In the genomic region with DNA sequence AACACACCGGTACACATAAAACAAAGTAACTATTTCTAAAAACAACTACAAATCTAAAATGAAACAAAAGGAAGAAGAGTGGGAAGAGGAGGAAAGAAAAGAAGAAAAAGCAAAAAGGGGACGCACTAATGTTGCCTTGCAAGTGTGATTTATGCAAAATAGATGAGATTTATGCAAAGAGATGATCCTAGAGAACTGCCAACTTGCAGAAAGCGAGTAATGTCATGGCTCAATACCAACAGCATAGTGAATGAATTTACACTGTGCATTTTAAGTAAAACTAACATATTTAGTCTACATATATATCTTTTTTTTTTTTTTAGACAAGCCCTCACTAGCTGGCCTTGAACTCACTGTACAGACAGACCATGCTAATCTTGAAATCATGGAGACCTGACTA, we compare ENCODE assay signal across 16 mouse cellular contexts.
"Had no signal": no experiment of that assay in that cellular context is flagged by ENCODE, and none has a peak within 500 bp of the region (broad histone marks: within the 10 kb centered on the region; RNA-seq: fewer than 3 reads in every experiment).

No protein-coding gene starts in this region.

- H3K4me3 ChIP-seq: lung, embryonic 15.5 days; megakaryocyte, embryonic 14.5 days; midbrain, embryonic 13.5 days; midbrain, embryonic 15.5 days; neural tube, embryonic 12.5 days; stomach, embryonic 15.5 days had no signal

- H3K9me3 ChIP-seq: lung, embryonic 15.5 days; megakaryocyte, embryonic 14.5 days; midbrain, embryonic 13.5 days; midbrain, embryonic 15.5 days; neural tube, embryonic 12.5 days; stomach, embryonic 15.5 days had no signal

- ATAC-seq: lung, postnatal 0 days; midbrain, embryonic 13.5 days; midbrain, embryonic 15.5 days had no signal

- H3K36me3 ChIP-seq: lung, embryonic 15.5 days; midbrain, embryonic 13.5 days; midbrain, embryonic 15.5 days; neural tube, embryonic 12.5 days; stomach, embryonic 15.5 days had no signal

- H3K4me1 ChIP-seq: midbrain, embryonic 15.5 days had no signal

- H3K4me2 ChIP-seq: lung, embryonic 15.5 days; midbrain, embryonic 11.5 days; midbrain, embryonic 13.5 days; midbrain, embryonic 15.5 days; neural tube, embryonic 12.5 days; stomach, embryonic 15.5 days had no signal

- DNase-seq: lung, postnatal 14 days; lung, postnatal 36 days; right cerebral cortex, postnatal 14 days; thymus, adult 2 months; thymus, postnatal 25 days; thymus, postnatal 4 days had no signal

- H3K27me3 ChIP-seq: lung, embryonic 15.5 days; midbrain, embryonic 13.5 days; midbrain, embryonic 15.5 days; neural tube, embryonic 12.5 days; stomach, embryonic 15.5 days had no signal

- H3K9ac ChIP-seq: lung, embryonic 15.5 days; midbrain, embryonic 13.5 days; midbrain, embryonic 15.5 days; neural tube, embryonic 12.5 days; stomach, embryonic 15.5 days had no signal

- H3K27ac ChIP-seq: lung, embryonic 15.5 days; macrophage; midbrain, embryonic 13.5 days; midbrain, embryonic 15.5 days; neural tube, embryonic 12.5 days; stomach, embryonic 15.5 days; stomach, postnatal 0 days had no signal
